Mouse (Mus musculus) left cerebral cortex, adult 2 months (tissue): ENCODE measurements at regions not wholly inside any gene's neighbourhood (a gene's known extent, or its start where the extent isn't known, plus 50 kb on each side); places are given as distances from the start of the nearest gene placed in this dataset.

ENCODE experiments used
- DNase-seq, 2 experiments: peaks; one replicate each; pipeline ENCODE4 v3.0.0; 2021 to 2022; ENCODE audit warnings: low spot score in 2 of 2, mixed read lengths in 1 of 2; ENCODE audit errors: extremely low spot score in 1 of 2
- H3K27ac ChIP-seq: fragments of 200-600 bp; 2 replicates; pipeline ENCODE4 v1.8.1; 2022
- H3K4me3 ChIP-seq: fragments of 200-600 bp; 2 replicates; pipeline ENCODE4 v1.8.1; 2022
- CTCF ChIP-seq: fragments of 200-600 bp; IDR thresholded peaks from 2 replicates; pipeline ENCODE4 v1.8.1; 2022; ENCODE audit warnings: antibody characterized with exemption, mild to moderate bottlenecking, moderate library complexity
- intact Hi-C: fragments of 180-260 bp; cut with DNase I; formaldehyde crosslinking; loops from one replicate; pipeline ENCODE4 v1.15.1; 2025

- no peak for DNase-seq
- Histone ChIP-seq H3K27ac (no peak overlapping the region), H3K4me3 (no peak overlapping the region)
- TF ChIP-seq CTCF, result no peak
- intact Hi-C loops, result no loop called here
Measured at GRCm38 (mm10) chr1:185868721-185869120, 248.4 kb downstream of the Lyplal1 start.

- no peak for DNase-seq
- no peak overlapping the region for H3K27ac ChIP-seq
- no peak overlapping the region for H3K4me3 ChIP-seq
- TF ChIP-seq CTCF, result no peak
- intact Hi-C loops, result no loop called here
Measured at GRCm38 (mm10) chr1:185887031-185887430, 230.1 kb downstream of the Lyplal1 start.

GRCm38 (mm10) chr1:185891814-185892213 is 225.3 kb downstream of the Lyplal1 start:
- intact Hi-C loops, result no loop called here
- H3K4me3 ChIP-seq, result no peak overlapping the region
- no peak for TF ChIP-seq CTCF
- no peak overlapping the region for H3K27ac ChIP-seq
- DNase-seq, result no peak

- no peak overlapping the region for H3K27ac ChIP-seq
- intact Hi-C loops, result no loop called here
- no peak for DNase-seq
- TF ChIP-seq CTCF, result no peak
- H3K4me3 ChIP-seq, result no peak overlapping the region
Measured at GRCm38 (mm10) chr1:185893421-185893820, 223.7 kb downstream of the Lyplal1 start.

GRCm38 (mm10) chr1:185898475-185898874 is 218.6 kb downstream of the Lyplal1 start:
- Histone ChIP-seq H3K27ac (no peak overlapping the region), H3K4me3 (no peak overlapping the region)
- intact Hi-C loops, result no loop called here
- TF ChIP-seq CTCF, result no peak
- DNase-seq, result no peak

- intact Hi-C loops, result no loop called here
- TF ChIP-seq CTCF, result no peak
- no peak overlapping the region for H3K27ac ChIP-seq
- no peak for DNase-seq
- no peak overlapping the region for H3K4me3 ChIP-seq
Measured at GRCm38 (mm10) chr1:185900316-185900715, 216.8 kb downstream of the Lyplal1 start.

- Histone ChIP-seq H3K4me3 (no peak overlapping the region), H3K27ac (no peak overlapping the region)
- no peak for DNase-seq
- intact Hi-C loops, result no loop called here
- no peak for TF ChIP-seq CTCF
Measured at GRCm38 (mm10) chr1:185902395-185902794, 214.7 kb downstream of the Lyplal1 start.

GRCm38 (mm10) chr1:185905666-185906065 is 211.4 kb downstream of the Lyplal1 start:
- no peak overlapping the region for H3K27ac ChIP-seq
- intact Hi-C loops, result no loop called here
- no peak for TF ChIP-seq CTCF
- no peak for DNase-seq
- no peak overlapping the region for H3K4me3 ChIP-seq

- intact Hi-C loops, result no loop called here
- TF ChIP-seq CTCF, result no peak
- no peak overlapping the region for H3K27ac ChIP-seq
- H3K4me3 ChIP-seq, result no peak overlapping the region
- no peak for DNase-seq
Measured at GRCm38 (mm10) chr1:185915579-185915978, 201.5 kb downstream of the Lyplal1 start.

GRCm38 (mm10) chr1:185918663-185919062 is 198.4 kb downstream of the Lyplal1 start:
- no peak overlapping the region for H3K4me3 ChIP-seq
- intact Hi-C loops, result no loop called here
- DNase-seq, result no peak
- H3K27ac ChIP-seq, result no peak overlapping the region
- no peak for TF ChIP-seq CTCF

GRCm38 (mm10) chr1:185923723-185924122 is 193.4 kb downstream of the Lyplal1 start:
- Histone ChIP-seq H3K4me3 (no peak overlapping the region), H3K27ac (no peak overlapping the region)
- no peak for DNase-seq
- TF ChIP-seq CTCF, result no peak
- intact Hi-C loops, result no loop called here

GRCm38 (mm10) chr1:185929000-185929399 is 188.1 kb downstream of the Lyplal1 start:
- H3K4me3 ChIP-seq, result no peak overlapping the region
- intact Hi-C loops, result no loop called here
- DNase-seq, result no peak
- TF ChIP-seq CTCF, result no peak
- H3K27ac ChIP-seq, result no peak overlapping the region

- H3K27ac ChIP-seq, result no peak overlapping the region
- no peak overlapping the region for H3K4me3 ChIP-seq
- DNase-seq, result no peak
- intact Hi-C loops, result no loop called here
- no peak; the same call in 1 of the 2 replicates for TF ChIP-seq CTCF
Measured at GRCm38 (mm10) chr1:185929761-185930160, 187.3 kb downstream of the Lyplal1 start.

- Histone ChIP-seq H3K4me3 (no peak overlapping the region), H3K27ac (no peak overlapping the region)
- no peak for DNase-seq
- no peak for TF ChIP-seq CTCF
- intact Hi-C loops, result no loop called here
Measured at GRCm38 (mm10) chr1:185933623-185934022, 183.5 kb downstream of the Lyplal1 start.
